Mouse (Mus musculus) layer of hippocampus, adult 2 months (tissue): ENCODE data around the gene Tpm3-rs7. TPM values are rescaled to one million over a fixed set of nuclear protein-coding genes. Genes with fewer than 3 reads are reported as not detected.
"Not testable (repeated sequence)": the region's sequence is repeated elsewhere in the genome, so short reads cannot be mapped to it uniquely, and the experiment has no call there.

ENCODE experiments used
- DNase-seq, 2 experiments: peaks; one replicate each; pipeline ENCODE4 v3.0.0; 2022; ENCODE audit warnings: low spot score in 2 of 2
- H3K27ac ChIP-seq: fragments of 200-600 bp; 2 replicates; pipeline ENCODE4 v1.8.1; 2022
- H3K4me3 ChIP-seq: fragments of 200-600 bp; 2 replicates; pipeline ENCODE4 v1.8.1; 2022; ENCODE audit warnings: mild to moderate bottlenecking
- CTCF ChIP-seq: fragments of 200-600 bp; conservative IDR thresholded peaks from 2 replicates; pipeline ENCODE4 v1.8.1; 2022; ENCODE audit warnings: antibody characterized with exemption, mild to moderate bottlenecking, moderate library complexity
- long read RNA-seq, 2 experiments: library from polyadenylated mRNA; stranded (forward); transcript quantifications; one replicate each; pipeline ENCODE4 v2.0.0; 2021; ENCODE audit warnings: borderline mapping rate in 2 of 2
- total RNA-seq, 2 experiments: library from RNA; stranded (reverse); gene quantifications; 2 replicates each; pipeline ENCODE4 v1.2.3; 2021

Gene Tpm3-rs7
- total RNA-seq, result 10 to 100 TPM; 39.6 to 40.6 TPM
- long read RNA-seq, experiment 1, transcript Tpm3-rs7-201 (1 exons, 2,147 nt), result major isoform, 15 of 15 reads
- long read RNA-seq, experiment 1, partial matches to known transcripts, result 0 of 15 reads
- long read RNA-seq, experiment 1, other reads (novel, unspliced or antisense), result 0 of 15 reads
- long read RNA-seq, experiment 2, transcript Tpm3-rs7-201 (1 exons, 2,147 nt), result major isoform, 21 of 21 reads
- long read RNA-seq, experiment 2, partial matches to known transcripts, result 0 of 21 reads
- long read RNA-seq, experiment 2, other reads (novel, unspliced or antisense), result 0 of 21 reads

DNA sequence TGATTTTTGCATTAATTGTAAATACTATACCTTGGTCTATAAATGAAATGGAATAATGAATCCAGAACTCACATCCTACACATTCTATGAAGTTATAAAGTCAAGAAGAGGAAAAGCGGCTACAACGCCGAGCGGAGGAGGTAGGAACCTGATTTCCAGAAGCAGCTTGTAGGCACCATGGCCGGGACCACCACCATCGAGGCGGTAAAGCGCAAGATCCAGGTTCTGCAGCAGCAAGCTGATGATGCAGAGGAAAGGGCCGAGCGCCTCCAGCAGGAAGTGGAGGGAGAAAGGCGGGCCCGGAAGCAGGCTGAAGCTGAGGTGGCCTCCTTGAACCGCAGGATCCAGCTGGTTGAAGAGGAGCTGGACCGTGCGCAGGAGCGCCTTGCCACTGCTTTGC lies at the start of gene Tpm3-rs7:
Gene Tpm3-rs7 (plus strand): TSS at position 110 of the 400 bp plus-strand sequence.
- DNase-seq, H3K27ac ChIP-seq, H3K4me3 ChIP-seq: not testable (repeated sequence)

DNA sequence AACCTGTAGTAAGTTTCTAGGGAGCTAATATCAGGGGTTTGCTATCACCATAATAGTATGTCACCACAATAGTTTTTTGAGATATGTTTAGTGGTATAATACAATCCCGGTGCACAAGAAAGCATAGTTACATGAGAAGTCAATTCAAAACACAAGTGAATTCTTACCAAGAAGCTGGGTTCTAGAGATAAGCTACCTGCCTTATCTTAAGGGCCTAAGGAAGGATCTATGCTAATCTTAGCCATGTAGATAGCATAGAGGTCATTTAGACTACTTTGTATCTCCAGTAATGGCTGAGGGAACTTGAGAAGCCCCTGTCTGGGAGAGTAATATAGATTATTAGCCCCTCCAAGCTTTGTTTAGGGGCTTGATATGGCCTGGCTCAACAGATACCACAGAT lies 2.6 kb downstream of the Tpm3-rs7 start:
- Histone ChIP-seq H3K4me3 (no peak overlapping the region), H3K27ac (no peak overlapping the region)
- TF ChIP-seq CTCF, result no peak
- no peak for DNase-seq

DNA sequence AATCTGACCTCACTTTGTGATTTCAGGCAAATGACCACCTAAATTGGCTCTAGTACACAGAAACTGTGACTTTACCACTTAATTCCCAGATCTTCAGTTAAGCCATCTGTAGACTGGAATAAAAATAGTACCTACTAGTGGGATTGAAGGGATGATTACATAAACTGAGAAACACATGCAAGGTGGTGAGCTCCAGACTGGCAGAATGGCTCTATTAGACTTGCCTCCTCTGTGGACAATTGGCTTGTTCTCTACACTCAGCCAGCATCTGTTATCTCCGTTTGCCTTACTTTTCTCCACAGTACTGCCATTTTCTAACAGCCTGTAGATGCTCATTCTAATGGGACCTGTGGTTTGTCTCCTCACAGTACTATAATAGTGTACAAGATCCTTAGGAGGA lies 49.0 kb downstream of the Tpm3-rs7 start:
- DNase-seq, result peak in 1 of 2 experiments; percentile 8
- no peak overlapping the region for H3K4me3 ChIP-seq
- no peak for TF ChIP-seq CTCF
- no peak overlapping the region for H3K27ac ChIP-seq
